Mouse (Mus musculus) stomach, postnatal 0 days (tissue): Measurements from ENCODE around the gene Pde11a.

ENCODE experiments used
- CTCF ChIP-seq: IDR thresholded peaks from 2 replicates; pipeline ENCODE4 v1.5.1; 2016; ENCODE audit warnings: antibody characterized with exemption, low read depth, mild to moderate bottlenecking, moderate library complexity
- EP300 ChIP-seq: optimal IDR thresholded peaks from 2 replicates; pipeline ENCODE3; 2016; ENCODE audit warnings: antibody characterized with exemption

GRCm38 (mm10) chr2:76378646-76379045, 40.1 kb upstream of the Pde11a start:
- TF ChIP-seq EP300 (no peak), CTCF (no peak)
